Mouse (Mus musculus) induced T-regulatory cell, adult 2 months (primary cell): ENCODE results near the gene Rpsa.
A peak's percentile ranks its signal among the peaks of the same experiment; 100 is the strongest.

ENCODE experiments used
- DNase-seq: peaks from one replicate; pipeline ENCODE4 v3.0.0-alpha.2; 2012; ENCODE audit warnings: low read depth

The Rpsa gene

GRCm38 (mm10) chr9:120127538-120128251 is at the start of gene Rpsa:
Rpsa (plus strand) TSS chr9:120127689.
- peak; percentile 99 for DNase-seq

- peak; percentile 63 for DNase-seq
Observed at GRCm38 (mm10) chr9:120078241-120078640, 49.2 kb upstream of the Rpsa start.

DNA sequence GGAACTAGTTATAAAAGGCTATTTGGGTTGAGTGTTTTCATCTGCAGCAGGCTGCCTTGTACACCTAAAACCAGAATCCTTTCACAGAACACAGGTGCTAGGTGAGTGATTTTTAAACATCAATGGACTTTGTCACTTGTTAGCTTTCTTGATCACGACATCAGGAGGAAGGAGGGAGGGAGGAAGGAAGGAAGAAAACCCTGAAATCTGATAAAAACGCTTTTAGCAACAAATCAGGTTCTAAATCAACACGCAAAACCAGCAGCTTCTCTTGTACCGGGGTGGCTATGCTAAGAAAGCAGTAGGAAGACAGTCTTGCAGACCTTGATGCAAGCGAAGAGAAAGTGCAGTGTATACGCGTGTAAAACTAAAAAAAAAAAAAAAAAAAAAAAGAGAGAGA is 47.6 kb upstream of the Rpsa start:
- DNase-seq: peak; percentile 75

- peak; percentile 57 for DNase-seq
Observed at GRCm38 (mm10) chr9:120080546-120081108, 46.9 kb upstream of the Rpsa start.

- DNase-seq: peak; percentile 68
Observed at GRCm38 (mm10) chr9:120081247-120081646, 46.2 kb upstream of the Rpsa start.

DNA sequence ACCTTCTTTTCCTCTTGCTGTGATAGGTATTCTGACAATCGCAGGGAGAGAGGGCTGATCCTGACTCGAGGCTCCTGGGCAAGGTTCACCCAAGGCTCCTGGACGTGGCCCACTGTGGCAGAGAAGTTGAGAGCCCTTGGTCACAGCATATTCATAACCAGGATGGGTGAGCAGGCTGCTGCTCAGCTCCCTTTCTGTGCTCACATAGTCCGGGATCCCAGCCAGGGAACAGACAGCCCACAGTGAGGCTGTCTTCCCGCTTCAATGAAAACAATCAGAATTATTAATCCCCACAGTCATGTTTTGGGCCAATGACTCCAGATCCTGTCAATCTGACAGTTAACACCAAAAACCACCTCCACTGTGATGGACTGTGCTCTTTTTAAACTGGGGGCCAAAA is 45.5 kb upstream of the Rpsa start:
- DNase-seq: no peak

DNA sequence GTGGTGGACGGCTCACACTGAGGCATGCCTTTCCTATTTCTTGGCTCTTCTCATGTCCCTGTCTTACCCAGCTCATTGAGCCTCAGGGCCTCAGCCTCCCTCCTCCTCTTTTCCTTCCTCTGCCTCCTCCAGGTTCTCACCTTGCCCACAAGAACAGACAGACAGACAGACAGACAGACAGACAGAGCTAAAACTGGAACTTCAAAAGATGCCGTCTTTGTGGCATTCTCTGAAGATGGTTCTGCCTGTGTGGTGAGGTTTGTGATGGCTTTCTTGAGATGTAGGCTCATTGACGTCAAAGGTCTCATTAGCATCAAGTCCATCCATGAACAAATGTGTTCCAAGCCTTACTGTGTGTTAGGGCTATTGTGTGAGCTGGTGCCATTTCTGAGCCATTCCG is 44.8 kb upstream of the Rpsa start:
- peak; percentile 80 for DNase-seq

DNA sequence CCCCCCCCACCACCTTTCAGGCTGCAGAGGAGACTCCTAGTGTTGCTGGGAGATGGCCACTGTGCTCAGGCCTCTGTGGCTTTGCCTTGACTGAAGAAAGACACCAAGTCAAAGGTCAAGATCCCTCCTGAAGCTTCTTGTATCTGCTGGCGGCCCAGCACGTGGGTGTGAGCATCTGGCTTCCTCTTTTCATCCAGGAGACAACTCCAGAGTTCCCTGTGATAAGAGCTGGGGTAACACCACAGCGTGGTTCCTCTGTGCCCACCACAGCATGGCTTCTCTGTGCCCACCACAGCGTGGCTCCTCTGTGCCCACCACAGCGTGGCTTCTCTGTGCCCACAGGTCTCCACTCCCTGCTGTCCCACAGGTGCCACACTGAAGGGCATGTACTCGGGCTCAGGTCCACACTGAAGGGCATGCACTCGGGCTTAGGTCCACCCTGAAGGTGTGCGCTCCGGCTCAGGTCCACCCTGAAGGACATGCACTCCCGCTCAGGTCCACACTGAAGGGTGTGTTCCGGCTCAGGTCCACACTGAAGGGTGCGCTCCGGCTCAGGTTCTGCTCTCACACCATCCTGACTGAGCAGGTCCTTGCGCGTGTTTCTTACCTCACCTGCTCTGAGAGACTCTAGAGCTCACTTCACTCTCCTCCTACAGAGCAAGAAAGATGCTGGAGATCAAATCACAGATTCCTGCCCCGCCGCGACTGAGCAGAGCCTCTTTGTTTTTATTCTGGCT is 44.2 kb upstream of the Rpsa start:
- DNase-seq: peak; percentile 30

DNA sequence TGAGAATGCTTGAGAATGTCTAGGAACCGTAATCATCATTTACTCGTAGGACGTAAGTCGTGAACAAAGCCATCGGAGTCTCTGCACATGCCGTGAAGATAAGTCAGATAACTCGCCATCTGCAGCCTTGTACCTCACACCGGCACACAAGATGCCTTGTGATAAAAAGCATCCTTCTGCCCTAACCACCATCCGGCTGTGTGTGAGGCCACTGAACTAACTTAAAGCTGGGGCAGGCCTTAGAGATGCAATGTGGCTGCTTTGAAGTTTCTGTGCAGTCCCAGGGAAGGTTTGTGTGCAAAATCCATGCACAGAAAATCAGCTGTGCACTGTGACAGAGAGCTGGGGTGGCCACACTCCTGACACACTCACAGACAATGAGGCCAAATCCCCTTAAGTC is 43.1 kb upstream of the Rpsa start:
- DNase-seq: peak; percentile 67

GRCm38 (mm10) chr9:120089125-120089524 is 38.4 kb upstream of the Rpsa start:
- peak; percentile 43 for DNase-seq

GRCm38 (mm10) chr9:120091086-120091485 is 36.4 kb upstream of the Rpsa start:
- peak; percentile 87 for DNase-seq

GRCm38 (mm10) chr9:120091696-120092238 is 35.7 kb upstream of the Rpsa start, which contains the start of gene Ccr8:
Ccr8 (plus strand) TSS chr9:120092114.
- peak; percentile 86 for DNase-seq

DNA sequence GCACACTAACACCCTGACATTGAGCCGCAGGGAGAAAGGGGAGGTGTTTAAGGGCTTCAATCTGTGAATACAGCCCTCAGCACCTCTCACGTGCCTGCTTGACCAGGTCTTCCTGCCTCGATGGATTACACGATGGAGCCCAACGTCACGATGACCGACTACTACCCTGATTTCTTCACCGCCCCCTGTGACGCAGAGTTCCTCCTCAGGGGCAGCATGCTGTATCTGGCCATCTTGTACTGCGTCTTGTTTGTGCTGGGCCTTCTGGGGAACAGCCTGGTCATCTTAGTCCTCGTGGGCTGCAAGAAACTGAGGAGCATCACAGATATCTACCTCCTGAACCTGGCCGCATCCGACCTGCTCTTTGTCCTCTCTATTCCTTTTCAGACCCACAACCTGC is 33.8 kb upstream of the Rpsa start:
- DNase-seq: peak; percentile 68

DNA sequence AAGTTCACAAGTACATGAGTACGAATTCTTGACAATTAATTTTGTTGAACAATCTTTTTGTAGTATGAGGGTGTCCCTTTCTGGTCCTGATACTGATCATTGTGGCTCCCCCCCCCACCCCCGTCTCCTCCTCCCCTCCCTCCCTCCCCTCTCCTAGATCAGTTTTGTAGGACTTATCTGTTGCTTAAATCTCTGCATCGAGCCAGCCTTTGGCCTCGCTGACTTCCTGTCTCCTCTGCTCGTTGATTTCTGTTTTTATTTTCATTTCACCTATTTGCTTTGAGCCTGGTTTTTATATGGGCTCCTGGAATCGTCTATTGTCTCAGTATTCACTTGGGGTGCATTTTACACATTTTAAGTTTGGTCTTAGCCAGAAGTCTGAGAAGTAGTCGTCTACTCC is 31.6 kb upstream of the Rpsa start:
- DNase-seq: peak; percentile 81

DNA sequence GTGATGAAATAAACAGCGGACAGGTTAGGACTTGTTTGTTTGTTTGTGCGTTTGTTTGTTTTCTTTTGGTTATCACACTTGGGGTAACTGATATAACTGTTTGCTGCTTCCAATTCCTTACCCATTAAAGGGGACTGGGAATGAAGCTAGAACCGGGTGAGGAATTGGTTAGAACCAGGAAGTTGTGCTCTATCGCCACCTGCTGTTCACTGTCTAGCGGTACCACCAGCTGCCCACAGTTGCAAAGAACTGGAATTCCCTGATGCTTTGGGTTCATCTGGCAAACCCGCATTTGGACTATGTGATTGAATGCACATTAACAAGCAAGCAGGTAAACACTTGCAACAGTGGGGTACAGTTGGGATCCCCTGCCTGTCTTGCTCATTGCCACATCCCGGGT is 28.8 kb upstream of the Rpsa start:
- peak; percentile 87 for DNase-seq

GRCm38 (mm10) chr9:120099304-120099703 is 28.2 kb upstream of the Rpsa start:
- DNase-seq: no peak

DNA sequence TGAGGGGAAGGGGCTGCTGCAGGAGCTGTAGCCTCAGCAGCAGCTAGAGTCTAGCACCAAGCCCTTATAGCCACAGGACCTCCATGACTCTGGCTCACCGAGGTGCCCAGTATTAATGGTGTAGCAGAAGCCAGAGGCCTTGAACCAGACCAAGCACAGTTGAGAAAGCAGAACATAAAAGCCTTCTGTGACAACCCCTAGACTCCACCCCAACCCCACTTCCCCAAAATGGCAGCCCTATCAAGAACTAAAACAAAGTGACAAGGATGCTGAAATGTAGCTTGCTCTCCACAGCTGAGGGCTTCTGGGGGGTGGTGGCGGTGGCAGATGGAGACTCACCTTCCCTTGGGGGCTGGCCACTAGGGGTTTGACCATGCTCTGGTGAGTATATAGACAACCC is 26.3 kb upstream of the Rpsa start:
- DNase-seq: no peak

GRCm38 (mm10) chr9:120108953-120109352 is 18.5 kb upstream of the Rpsa start:
- DNase-seq: peak; percentile 40

- DNase-seq: peak; percentile 97
Observed at GRCm38 (mm10) chr9:120110211-120111018, 17.1 kb upstream of the Rpsa start, which contains the start of gene Slc25a38. Slc25a38 (plus strand) TSS chr9:120110374.

DNA sequence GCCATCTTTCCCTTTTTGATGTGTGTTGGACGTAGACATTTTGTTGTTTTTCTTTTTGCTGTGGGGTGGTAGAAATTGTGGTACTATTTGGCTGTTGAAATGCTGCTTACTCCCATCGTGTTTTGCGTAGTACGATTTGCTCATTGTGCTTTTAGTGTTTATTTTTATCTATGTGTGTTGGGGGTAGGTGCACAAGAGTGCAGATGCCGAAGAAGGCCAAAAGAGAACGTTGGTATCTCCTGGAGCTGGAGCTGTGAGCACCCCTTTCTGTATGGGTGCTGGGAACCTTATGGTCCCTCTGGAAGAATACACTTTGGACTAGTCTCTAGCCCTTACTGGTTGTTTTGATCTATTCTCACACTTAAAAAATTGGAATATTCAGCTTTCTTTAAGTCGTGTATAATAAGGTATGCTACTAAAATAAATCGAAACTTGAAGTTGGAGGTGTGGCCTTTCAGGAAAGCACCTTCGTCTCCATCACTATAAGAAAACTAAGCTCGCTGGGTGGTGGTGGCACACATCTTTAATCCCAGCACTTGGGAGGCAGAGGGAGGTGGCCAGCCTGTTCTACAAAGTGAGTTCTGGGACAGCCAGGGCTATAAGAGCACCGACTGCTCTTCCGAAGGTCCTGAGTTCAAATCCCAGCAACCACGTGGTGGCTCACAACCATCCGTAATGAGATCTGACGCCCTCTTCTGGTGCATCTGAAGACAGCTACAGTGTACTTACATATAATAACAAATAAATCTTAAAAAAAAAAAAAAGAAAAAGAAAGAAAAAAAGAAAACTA is 16.1 kb upstream of the Rpsa start:
- DNase-seq: peak; percentile 44

DNA sequence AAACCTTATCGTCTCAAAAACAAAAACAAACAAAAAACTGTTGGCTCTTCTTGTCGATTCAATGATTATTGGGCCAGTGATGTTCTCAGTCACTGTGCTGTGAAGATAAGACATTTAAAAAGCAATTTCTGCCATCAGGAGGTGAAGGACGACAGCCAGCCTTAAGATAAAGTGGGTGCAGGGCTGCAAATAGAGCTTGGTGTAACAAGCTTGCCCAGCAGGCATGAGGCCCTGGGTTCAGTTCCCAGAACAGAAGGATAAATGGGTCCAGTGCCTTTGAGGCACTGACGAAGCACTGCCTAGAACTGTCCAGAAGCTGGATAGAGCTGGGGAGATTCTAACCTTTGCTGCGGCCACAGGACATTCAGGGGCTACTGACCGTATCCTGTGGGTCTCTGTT is 15.0 kb upstream of the Rpsa start:
- DNase-seq: no peak
